Mouse (Mus musculus) spleen, adult 12 weeks (tissue): Measurements from ENCODE around the gene Hoxa7.

Experiments used
- DNase-seq: peaks from one replicate; pipeline ENCODE4 v3.0.0; 2022; ENCODE audit warnings: low spot score

Hoxa7 gene

GRCm38 (mm10) chr6:52221337-52221992, at the start of gene Hoxa7:
TSS of gene Hoxa7 (minus strand) at chr6:52221854.
- DNase-seq: peak; percentile 63

DNA sequence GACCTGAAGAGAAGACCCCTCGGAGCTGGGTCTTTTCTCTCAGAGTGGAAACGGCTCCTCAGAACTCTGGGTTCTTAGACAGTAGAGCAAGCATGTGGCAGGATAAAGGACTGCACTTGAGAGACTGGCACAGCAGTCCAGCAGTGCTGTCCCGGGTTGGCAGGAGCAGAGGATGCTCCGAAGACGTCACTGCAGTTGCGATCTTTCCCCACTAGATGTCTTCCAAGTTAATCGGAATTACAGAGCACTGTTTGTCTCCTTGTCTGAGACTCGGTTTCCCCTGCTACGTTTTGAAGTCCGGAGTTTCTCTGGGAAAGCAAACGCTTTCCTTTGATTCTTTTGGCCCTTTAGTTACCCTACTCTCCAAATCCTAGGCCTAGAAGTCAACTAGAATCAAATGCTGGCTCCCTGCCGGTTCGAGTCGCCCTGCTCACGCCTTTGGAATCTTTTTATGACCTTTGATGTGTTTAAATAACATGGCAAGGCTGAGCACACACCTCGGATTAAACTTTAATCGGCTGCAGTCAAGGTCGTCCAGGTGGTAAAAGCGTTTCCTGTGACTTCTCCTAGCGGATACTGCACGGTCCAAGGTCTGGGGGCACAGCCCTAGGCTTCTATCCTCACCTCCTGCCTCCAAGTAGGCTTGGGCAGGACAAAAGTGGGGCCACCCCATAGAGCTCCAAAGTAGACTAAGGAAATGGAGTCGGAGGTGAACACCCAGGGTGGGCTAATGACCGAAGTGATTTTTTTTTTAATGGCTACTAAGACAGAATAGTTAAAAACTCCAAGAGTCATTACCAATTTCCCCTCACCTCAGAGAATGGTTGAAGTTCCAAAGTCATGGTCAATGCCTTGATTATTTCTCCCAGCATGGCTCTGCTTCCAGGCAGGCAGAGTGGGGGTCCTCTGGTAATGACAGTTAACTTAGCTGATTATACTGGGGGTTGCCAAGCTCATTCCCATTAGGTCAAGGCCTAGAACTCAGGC, 49.1 kb upstream of the Hoxa7 start:
- DNase-seq: no peak

DNA sequence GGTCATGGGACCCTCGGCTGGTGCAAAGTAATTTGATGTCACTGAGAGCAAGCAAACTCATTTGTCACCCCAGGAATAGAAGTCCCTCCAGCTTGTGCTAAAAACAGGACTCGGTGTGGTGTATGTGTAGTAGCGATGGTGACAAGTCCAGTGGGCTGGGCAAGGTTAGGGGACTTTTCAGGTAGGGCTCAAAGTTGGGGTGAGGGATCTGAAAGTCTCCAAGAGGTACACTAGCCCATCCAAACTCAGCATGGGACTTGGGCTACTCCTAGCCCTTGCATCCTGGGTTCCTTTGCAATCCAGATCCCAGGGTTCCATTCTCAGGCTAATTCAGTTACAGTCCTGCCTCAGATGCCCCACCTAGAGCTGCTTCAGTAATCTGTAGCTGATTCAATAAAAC, 47.1 kb upstream of the Hoxa7 start:
- no peak for DNase-seq

DNA sequence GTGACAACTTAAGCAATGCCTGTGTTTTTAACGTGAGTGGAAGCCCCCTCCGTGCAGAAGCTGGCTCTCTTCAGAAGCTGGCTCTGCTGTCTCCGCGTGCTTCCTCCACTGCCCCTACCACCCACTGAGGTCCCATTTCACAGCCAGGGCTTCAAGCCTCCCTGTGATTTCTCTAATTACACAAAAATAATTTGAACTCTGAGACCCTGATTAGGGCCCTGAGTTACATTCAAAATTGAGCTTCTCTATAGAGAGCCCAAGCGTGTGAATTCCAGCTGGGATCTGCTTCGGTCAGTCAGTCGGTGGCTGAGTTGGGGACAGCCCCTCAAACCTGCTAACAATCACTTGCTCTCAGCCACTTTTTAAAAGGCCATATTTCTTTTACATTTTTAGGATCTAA, 46.7 kb upstream of the Hoxa7 start:
- no peak for DNase-seq

DNA sequence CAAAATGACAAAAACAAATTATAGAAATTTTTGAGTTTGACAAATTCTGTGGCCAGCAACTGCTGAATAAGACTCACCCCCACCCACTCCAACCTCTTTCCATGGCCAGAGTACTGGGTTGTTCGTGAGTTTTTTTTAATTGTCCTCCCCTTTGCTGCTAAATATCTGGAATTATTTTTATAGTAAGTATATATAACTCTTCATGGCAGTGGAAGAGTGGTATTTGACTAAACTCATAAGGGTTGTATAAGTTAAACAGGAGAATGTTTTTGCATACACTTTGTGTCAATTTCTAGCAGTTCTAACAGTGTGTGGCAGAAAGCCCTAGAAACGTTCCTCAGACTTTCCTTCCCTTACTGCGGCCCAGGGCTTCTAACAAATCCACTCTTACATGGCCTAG, 46.0 kb upstream of the Hoxa7 start:
- DNase-seq: no peak

DNA sequence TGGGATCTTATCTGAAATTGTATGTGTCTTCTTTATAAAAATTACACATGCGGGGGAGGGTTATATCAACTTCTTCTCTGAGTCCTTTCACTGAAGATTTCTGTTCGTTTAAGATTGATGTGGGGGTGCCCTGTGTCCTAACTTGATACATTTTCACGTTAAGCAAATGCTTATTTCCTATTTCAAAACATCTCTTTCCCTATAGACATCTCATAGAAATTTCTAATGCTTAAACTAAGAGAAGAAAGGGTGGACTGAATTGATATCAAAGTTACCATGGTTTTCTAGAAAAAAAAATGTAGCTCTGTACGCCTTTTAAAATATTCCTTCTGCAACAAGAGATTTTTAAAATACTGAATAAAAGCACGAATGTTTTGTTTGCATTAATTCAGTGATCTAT, 45.6 kb upstream of the Hoxa7 start:
- no peak for DNase-seq

GRCm38 (mm10) chr6:52266666-52266985, 45.0 kb upstream of the Hoxa7 start:
- DNase-seq: no peak

DNA sequence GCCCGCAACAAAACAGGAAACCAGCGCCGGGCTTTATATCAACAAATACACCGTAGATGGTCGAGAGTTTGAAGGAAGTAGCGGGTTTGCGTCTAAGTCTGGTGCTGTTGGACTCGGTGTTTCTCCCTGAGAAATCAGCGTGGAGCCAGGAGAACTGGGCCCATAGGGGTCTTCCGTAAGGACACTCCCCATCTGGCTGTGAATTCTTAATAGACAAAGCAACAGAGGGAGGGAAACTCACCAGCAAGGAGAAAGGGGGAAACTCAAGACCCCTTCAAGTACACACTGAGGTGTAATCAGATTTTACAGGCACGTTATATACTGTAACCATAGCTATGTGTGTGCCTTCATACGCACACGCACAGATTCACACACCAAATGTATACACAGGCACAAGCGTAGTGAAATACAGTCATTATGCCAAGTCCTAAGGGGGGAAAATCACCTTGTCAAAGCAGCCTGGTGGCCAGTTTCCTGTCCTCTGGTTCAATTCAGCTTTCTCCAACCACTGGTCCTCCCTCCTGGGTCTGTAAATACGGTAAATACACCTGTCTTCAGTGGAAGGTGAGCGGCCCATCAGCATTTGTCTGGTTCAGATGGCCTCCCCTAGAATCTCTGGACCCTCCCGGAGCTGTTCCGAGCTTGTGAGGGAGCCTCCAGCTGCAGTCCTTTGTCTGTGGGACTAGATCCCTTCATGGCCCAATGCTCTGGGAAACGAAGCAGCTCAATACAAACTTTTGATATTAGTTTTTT, 44.4 kb upstream of the Hoxa7 start:
- no peak for DNase-seq

DNA sequence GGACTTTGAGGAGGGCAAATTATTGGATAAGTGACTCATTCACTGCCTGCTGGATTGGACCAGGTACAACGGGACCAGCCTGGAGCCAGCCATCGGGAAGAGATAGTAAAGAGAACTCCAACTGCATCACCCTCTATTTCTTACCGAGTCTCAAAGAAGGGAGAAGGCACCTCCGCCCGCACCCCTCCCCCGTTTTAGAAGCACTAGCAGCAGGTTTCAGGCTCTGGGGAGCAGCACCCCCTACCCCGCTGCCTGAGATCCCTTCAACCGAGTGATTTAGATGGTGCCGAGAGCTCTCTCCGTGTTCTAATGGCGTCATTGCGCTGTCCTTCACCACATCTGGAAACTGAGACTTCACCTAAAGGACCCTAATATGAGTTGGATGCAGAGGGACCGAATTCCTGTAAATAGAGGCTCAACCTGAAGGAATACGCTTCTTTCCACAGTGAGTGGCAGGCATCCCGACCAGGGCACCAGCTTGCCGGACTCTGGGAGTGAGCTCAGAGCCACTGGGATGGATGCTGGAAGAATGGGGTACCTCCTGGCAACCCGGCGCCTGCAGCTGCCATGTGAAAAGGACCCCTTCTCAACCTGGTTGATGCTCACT, 43.8 kb upstream of the Hoxa7 start:
- DNase-seq: no peak

DNA sequence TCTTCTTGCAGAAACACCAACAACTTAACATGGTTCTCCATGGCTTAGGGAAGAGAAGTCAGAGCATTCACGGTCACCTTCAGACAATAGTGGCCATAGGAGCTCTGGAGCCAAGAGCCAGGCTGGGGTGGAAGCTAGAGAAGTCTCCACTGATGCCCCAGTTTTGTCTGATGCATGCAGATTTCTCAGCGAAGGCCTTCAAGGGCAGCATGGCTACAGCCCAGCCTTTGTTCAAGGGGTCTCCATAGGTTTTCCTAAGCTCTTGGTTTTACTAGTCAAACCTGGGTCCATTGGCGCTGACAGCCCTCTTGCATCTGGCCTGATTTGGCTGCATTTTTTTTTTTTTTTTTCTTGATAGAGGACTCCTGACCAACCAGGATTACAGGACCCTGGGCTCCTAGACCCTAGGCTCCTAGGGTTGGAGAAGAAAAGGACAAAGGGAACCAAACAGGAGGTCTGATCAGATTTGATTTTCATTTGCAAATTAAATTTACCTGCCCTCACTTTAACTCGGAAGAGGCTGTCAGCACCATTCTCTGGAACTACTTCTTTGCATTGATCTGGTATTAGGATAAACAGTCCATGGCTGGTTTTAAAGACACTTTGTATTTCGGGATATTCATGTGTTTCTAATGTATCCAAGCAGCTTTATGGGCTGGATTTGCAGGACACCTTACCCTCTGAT, 42.6 kb upstream of the Hoxa7 start:
- DNase-seq: no peak

GRCm38 (mm10) chr6:52263321-52263585, 41.6 kb upstream of the Hoxa7 start:
- no peak for DNase-seq

DNA sequence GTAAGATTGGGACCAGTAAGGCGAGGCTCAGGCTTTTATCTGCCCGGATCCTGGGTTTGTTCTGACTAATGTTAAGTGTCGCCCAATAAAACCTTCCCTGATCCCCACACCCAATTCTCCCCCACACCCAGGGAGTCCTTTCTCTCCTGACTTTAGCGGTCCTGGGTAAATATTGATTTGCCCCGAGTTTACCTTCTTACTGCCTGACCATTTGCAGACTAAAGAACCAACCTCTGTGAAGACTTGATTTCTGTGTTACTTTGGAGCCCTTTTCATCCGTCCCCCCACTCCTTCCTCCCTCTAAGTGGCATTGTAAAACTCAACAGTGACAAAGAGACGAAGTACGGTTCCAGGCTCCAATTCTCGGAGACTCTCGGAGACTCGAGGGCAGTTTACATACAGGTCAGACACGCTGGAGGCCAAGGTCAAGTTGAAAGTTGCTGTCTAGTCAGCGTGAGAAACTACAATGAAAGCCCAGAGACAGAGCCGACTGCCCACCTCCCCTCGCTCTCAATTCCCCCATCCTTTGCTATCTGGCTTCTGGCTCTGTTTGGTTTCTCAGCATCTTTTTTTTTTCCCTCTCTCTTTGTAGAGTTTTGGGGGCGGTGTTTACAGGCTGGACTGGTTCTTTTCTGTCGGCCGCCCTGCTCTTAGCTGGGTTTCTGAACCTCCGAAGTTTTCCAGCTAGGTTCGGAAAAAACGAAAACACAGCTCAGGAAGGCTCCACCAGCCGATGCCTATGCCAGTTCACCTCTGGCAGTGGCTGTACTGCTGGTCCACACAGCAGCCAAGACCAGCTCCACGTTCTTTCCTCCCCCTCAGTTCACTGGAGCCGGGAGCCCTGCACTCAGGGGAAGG, 41.0 kb upstream of the Hoxa7 start:
- no peak for DNase-seq

- no peak for DNase-seq
Observed at GRCm38 (mm10) chr6:52261751-52262462, 40.3 kb upstream of the Hoxa7 start.

DNA sequence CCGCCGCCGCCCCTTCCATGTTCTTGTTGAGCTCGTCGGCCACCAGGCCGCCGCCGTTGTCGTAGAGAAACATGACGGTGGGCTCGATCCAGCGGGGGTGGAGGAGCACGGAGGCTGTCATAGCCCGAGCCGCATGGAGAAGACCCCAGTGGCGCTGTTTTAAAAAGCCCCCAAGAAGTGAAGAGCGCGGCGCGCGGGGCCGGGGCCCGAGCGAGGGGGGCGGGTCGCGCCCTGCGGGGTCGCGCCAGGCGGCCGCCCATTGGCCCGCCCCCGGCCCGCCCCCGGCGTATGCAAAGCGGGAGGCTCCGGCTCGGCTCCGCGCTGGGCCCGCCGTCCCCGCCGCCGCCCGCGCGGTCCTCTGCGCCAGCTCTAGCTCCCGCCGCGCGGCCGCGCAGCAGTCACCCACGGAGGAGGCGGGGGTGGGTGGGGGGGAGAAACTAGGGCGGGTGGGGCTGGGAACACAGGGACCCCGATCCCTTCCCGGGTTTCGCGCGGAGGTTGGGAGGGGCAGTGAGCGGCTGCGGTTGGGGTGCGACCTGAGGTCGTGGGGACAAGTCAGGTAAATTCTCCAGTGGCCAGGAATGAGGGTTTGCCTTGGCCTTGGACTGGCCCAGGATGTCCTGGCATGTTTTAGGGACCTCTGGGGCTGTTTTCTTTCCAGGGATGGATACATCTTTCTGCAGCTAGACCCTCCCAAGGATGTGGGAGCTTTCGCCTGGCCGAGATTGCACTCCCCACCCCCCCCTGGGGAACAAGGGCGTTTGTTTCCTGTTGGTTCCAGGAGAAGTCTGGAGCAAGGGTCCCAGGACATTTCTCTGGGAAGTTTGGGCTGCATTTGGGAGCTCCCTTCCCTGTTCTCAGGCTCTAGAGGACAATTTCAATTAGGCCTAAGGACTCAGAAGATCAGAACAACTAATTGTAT, 39.3 kb upstream of the Hoxa7 start, which contains the start of gene Hoxa13:
Gene Hoxa13 (minus strand): TSS at position 227 of the 922 bp plus-strand sequence.
- no peak for DNase-seq

DNA sequence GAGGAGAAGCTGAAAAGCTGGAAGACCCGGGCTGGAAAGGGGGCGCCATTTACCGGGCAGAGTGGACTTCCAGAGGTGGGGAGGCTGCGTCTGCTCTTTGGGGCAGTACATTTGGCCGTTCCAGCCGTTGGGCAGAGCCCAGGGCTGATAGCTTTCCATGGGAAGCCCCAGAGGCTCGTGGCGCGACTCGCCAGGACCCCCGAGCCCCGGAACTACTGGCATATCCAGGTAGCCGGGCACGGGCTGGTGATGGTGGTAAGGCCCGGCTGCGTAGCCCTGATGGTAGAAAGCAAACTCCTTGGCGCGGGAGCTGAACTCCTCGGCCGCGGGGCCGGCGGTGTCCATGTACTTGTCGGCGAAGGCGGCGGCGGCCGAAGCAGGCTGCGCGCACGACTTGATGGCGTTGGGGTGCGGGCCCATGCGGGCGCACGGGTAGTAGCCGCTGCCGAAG, 38.2 kb upstream of the Hoxa7 start:
- DNase-seq: no peak

DNA sequence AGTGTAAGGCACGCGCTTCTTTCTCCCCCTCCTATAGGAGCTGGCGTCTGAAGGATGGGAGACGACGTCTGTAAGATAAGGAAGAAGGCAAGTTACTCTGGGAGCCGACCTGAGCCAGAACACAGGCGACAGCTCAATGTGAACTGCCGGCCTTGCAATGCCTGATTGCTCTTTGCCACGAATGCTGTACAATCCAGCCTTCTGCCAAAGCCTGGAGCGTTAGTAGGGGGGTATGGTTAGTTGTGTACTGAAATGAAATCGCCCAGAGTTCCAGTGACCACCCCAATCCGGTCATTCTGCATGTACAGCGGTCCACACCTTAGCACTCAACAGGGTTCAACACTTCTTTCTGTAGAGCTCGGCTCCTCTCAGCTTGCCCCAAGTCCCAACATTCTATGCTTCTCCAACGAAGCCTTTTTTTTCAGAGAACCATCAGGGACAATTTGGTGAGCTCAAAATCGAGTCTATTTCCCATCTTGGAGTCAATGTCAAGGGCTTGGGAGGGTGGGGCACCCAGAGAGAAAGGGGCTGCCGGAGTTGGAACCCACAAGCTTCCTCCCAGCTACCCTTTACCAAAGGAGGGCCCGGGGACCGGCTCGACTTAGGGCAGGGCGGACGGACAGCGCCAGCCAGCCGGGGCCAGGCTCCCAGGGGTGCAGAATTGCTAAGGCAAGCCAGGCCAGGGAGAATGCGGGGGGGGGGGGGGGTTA, 37.6 kb upstream of the Hoxa7 start:
- no peak for DNase-seq

GRCm38 (mm10) chr6:52256956-52257355, 35.3 kb upstream of the Hoxa7 start:
- peak; percentile 44 for DNase-seq
